Mouse (Mus musculus) large intestine, adult 2 months (tissue): ENCODE data around the gene Agmo. TPM values are rescaled to one million over a fixed set of nuclear protein-coding genes. Genes with fewer than 3 reads are reported as not detected.

Experiments
- DNase-seq: peaks from one replicate; pipeline ENCODE4 v3.0.0-alpha.2; 2012; ENCODE audit warnings: low read depth, low spot score
- WGBS: fragments of 180-500 bp; shearing (Covaris S2); methylation state at CpG from one replicate; pipeline ENCODE4 v1.1.7; 2018; 5-methylcytosine and 5-hydroxymethylcytosine counted together
- polyA plus RNA-seq: library from polyadenylated mRNA; depleted of rRNA; stranded (reverse); fragments of >200 nt; gene quantifications from 2 replicates; pipeline ENCODE4 v1.2.3, GENCODE M21; 2012; rRNA removed

Gene Agmo
- polyA plus RNA-seq, 1 experiment, result 10.2 TPM

- no peak for DNase-seq
- WGBS, result 53% methylated on average over 3 of the region's 3 CpGs
Measured at GRCm38 (mm10) chr12:37592853-37593252, 351.4 kb downstream of the Agmo start.

- no peak for DNase-seq
- WGBS, result 89% methylated on average over 4 of the region's 4 CpGs
Measured at GRCm38 (mm10) chr12:37612837-37613236, 371.4 kb downstream of the Agmo start.

- WGBS, result 62% methylated on average over 2 of the region's 2 CpGs
- no peak for DNase-seq
Measured at GRCm38 (mm10) chr12:37614769-37615168, 373.3 kb downstream of the Agmo start.

GRCm38 (mm10) chr12:37624078-37624477 is 382.6 kb downstream of the Agmo start:
- no peak for DNase-seq

Other genes starting within 250 kb of the Agmo start
- 0.45 and 0.60 TPM in 2 replicates for gene Meox2, start 133.1 kb upstream of the Agmo start, polyA plus RNA-seq